Mouse (Mus musculus): ENCODE data around the gene Palld. TPM values are rescaled to one million over a fixed set of nuclear protein-coding genes. Genes with fewer than 3 reads are reported as not detected.

The Palld gene
- polyA plus RNA-seq, 1 experiment = 58.2 TPM

- no peaks in the 10 kb centered on the region for H3K36me3 ChIP-seq (ENCODE audit: control insufficient read depth, insufficient read depth, low read length)
- H3K4me1 ChIP-seq (ENCODE audit: control insufficient read depth, insufficient read depth, insufficient read length, low read length) = peaks cover 4% of the 10 kb centered on the region; the same call in 1 of the 2 replicates
- H3K27ac ChIP-seq (ENCODE audit: insufficient read depth, low read depth, low read length) = no peak overlapping the region
- no peaks in the 10 kb centered on the region for H3K27me3 ChIP-seq (ENCODE audit: control insufficient read depth, insufficient read depth, low read length)
- H3K4me3 ChIP-seq (ENCODE audit: low read depth, low read length) = no peak overlapping the region
- TF ChIP-seq POLR2A (IDR thresholded peaks at IDR 0.05; ENCODE audit: low read depth, low read length) (no peak), CTCF (IDR thresholded peaks at IDR 0.05; ENCODE audit: extremely low read depth, insufficient read length, insufficient replicate concordance, low read depth, low read length) (no peak)
- 91% methylated on average over 3 of the region's 3 CpGs for WGBS
Observed at GRCm38 (mm10) chr8:61868481-61868880, 34.0 kb downstream of the Palld start.

- Histone ChIP-seq H3K4me3 (ENCODE audit: low read depth, low read length) (no peak overlapping the region), H3K4me1 (ENCODE audit: control insufficient read depth, insufficient read depth, insufficient read length, low read length) (no peaks in the 10 kb centered on the region), H3K27me3 (ENCODE audit: control insufficient read depth, insufficient read depth, low read length) (no peaks in the 10 kb centered on the region), H3K27ac (ENCODE audit: insufficient read depth, low read depth, low read length) (no peak overlapping the region), H3K36me3 (ENCODE audit: control insufficient read depth, insufficient read depth, low read length) (no peaks in the 10 kb centered on the region)
- 97% methylated on average over 1 of the region's 1 CpGs for WGBS
- TF ChIP-seq POLR2A (IDR thresholded peaks at IDR 0.05; ENCODE audit: low read depth, low read length) = no peak
- TF ChIP-seq CTCF (IDR thresholded peaks at IDR 0.05; ENCODE audit: extremely low read depth, insufficient read length, insufficient replicate concordance, low read depth, low read length) = no peak
Observed at GRCm38 (mm10) chr8:61866920-61867319, 35.6 kb downstream of the Palld start.

- no peak for TF ChIP-seq POLR2A (IDR thresholded peaks at IDR 0.05; ENCODE audit: low read depth, low read length)
- no peak for TF ChIP-seq CTCF (IDR thresholded peaks at IDR 0.05; ENCODE audit: extremely low read depth, insufficient read length, insufficient replicate concordance, low read depth, low read length)
- no peaks in the 10 kb centered on the region for H3K4me1 ChIP-seq (ENCODE audit: control insufficient read depth, insufficient read depth, insufficient read length, low read length)
- H3K36me3 ChIP-seq (ENCODE audit: control insufficient read depth, insufficient read depth, low read length) = no peaks in the 10 kb centered on the region
- H3K27me3 ChIP-seq (ENCODE audit: control insufficient read depth, insufficient read depth, low read length) = no peaks in the 10 kb centered on the region
- H3K4me3 ChIP-seq (ENCODE audit: low read depth, low read length) = no peak overlapping the region
- no peak overlapping the region for H3K27ac ChIP-seq (ENCODE audit: insufficient read depth, low read depth, low read length)
- 89% methylated on average over 7 of the region's 7 CpGs for WGBS
Observed at GRCm38 (mm10) chr8:61865365-61865764, 37.1 kb downstream of the Palld start.

GRCm38 (mm10) chr8:61851270-61851669, 51.2 kb downstream of the Palld start:
- Histone ChIP-seq H3K27ac (ENCODE audit: insufficient read depth, low read depth, low read length) (no peak overlapping the region), H3K36me3 (ENCODE audit: control insufficient read depth, insufficient read depth, low read length) (no peaks in the 10 kb centered on the region), H3K4me1 (ENCODE audit: control insufficient read depth, insufficient read depth, insufficient read length, low read length) (no peaks in the 10 kb centered on the region), H3K27me3 (ENCODE audit: control insufficient read depth, insufficient read depth, low read length) (no peaks in the 10 kb centered on the region), H3K4me3 (ENCODE audit: low read depth, low read length) (no peak overlapping the region)
- TF ChIP-seq POLR2A (IDR thresholded peaks at IDR 0.05; ENCODE audit: low read depth, low read length) (no peak), CTCF (IDR thresholded peaks at IDR 0.05; ENCODE audit: extremely low read depth, insufficient read length, insufficient replicate concordance, low read depth, low read length) (no peak)
- WGBS = 75% methylated on average over 4 of the region's 4 CpGs

GRCm38 (mm10) chr8:61848581-61849162, 53.8 kb downstream of the Palld start:
- H3K27ac ChIP-seq (ENCODE audit: insufficient read depth, low read depth, low read length) = no peak overlapping the region
- TF ChIP-seq POLR2A (IDR thresholded peaks at IDR 0.05; ENCODE audit: low read depth, low read length) (no peak), CTCF (IDR thresholded peaks at IDR 0.05; ENCODE audit: extremely low read depth, insufficient read length, insufficient replicate concordance, low read depth, low read length) (no peak)
- 77% methylated on average over 7 of the region's 7 CpGs for WGBS

GRCm38 (mm10) chr8:61847494-61847893, 55.0 kb downstream of the Palld start:
- Histone ChIP-seq H3K4me3 (ENCODE audit: low read depth, low read length) (no peak overlapping the region), H3K36me3 (ENCODE audit: control insufficient read depth, insufficient read depth, low read length) (no peaks in the 10 kb centered on the region), H3K27me3 (ENCODE audit: control insufficient read depth, insufficient read depth, low read length) (no peaks in the 10 kb centered on the region), H3K4me1 (ENCODE audit: control insufficient read depth, insufficient read depth, insufficient read length, low read length) (no peaks in the 10 kb centered on the region), H3K27ac (ENCODE audit: insufficient read depth, low read depth, low read length) (no peak overlapping the region)
- TF ChIP-seq CTCF (IDR thresholded peaks at IDR 0.05; ENCODE audit: extremely low read depth, insufficient read length, insufficient replicate concordance, low read depth, low read length) (no peak), POLR2A (IDR thresholded peaks at IDR 0.05; ENCODE audit: low read depth, low read length) (no peak)
- 85% methylated on average over 5 of the region's 5 CpGs for WGBS

More at GRCm38 (mm10) chr8:61848581-61849162, 53.8 kb downstream of the Palld start:
- H3K4me1 ChIP-seq (ENCODE audit: control insufficient read depth, insufficient read depth, insufficient read length, low read length) = no peaks in the 10 kb centered on the region
- H3K4me3 ChIP-seq (ENCODE audit: low read depth, low read length) = no peak overlapping the region
- H3K27me3 ChIP-seq (ENCODE audit: control insufficient read depth, insufficient read depth, low read length) = no peaks in the 10 kb centered on the region
- H3K36me3 ChIP-seq (ENCODE audit: control insufficient read depth, insufficient read depth, low read length) = no peaks in the 10 kb centered on the region

GRCm38 (mm10) chr8:61844992-61845391, 57.5 kb downstream of the Palld start:
- Histone ChIP-seq H3K4me1 (ENCODE audit: control insufficient read depth, insufficient read depth, insufficient read length, low read length) (no peaks in the 10 kb centered on the region), H3K27me3 (ENCODE audit: control insufficient read depth, insufficient read depth, low read length) (no peaks in the 10 kb centered on the region), H3K36me3 (ENCODE audit: control insufficient read depth, insufficient read depth, low read length) (no peaks in the 10 kb centered on the region), H3K4me3 (ENCODE audit: low read depth, low read length) (no peak overlapping the region), H3K27ac (ENCODE audit: insufficient read depth, low read depth, low read length) (no peak overlapping the region)
- no peak for TF ChIP-seq POLR2A (IDR thresholded peaks at IDR 0.05; ENCODE audit: low read depth, low read length)
- no peak for TF ChIP-seq CTCF (IDR thresholded peaks at IDR 0.05; ENCODE audit: extremely low read depth, insufficient read length, insufficient replicate concordance, low read depth, low read length)
- WGBS = 73% methylated on average over 2 of the region's 2 CpGs

Data from small intestine, adult 2 months (tissue).